ENCODE assay signal across 8 mouse cellular contexts in genomic region chr13:54610972-54611754, GRCm38 (mm10). TPM values are rescaled to one million over a fixed set of nuclear protein-coding genes. Genes with fewer than 3 reads are reported as not detected.
DNase-seq lines count a peak whose midpoint lies in the region; ATAC-seq and TF ChIP-seq lines count a peak whose summit lies in the region.

Cltb (minus strand) TSS chr13:54611344.

- no peaks in the 10 kb centered on the region for H3K9me3 ChIP-seq in embryonic facial prominence, embryonic 12.5 days
- H3K9me3 ChIP-seq in limb, embryonic 13.5 days: no peaks in the 10 kb centered on the region
- no peaks in the 10 kb centered on the region for H3K9me3 ChIP-seq in midbrain, embryonic 15.5 days

- peak within 1 kb of the TSS; percentile 59 for H3K4me3 ChIP-seq in embryonic facial prominence, embryonic 12.5 days
- peak within 1 kb of the TSS; percentile 73 for H3K4me3 ChIP-seq in kidney, adult 2 months (ENCODE audit: insufficient read depth, low read depth, low read length)
- H3K4me3 ChIP-seq in limb, embryonic 13.5 days: peak within 1 kb of the TSS; percentile 67
- peak within 1 kb of the TSS; percentile 57 for H3K4me3 ChIP-seq in midbrain, embryonic 15.5 days
- H3K4me3 ChIP-seq in spleen, adult 2 months (ENCODE audit: extremely low read depth, insufficient read depth, insufficient read length): peak within 1 kb of the TSS; percentile 77

- no peak for TF ChIP-seq CTCF in kidney, adult 2 months (conservative IDR thresholded peaks at IDR 0.05; ENCODE audit: insufficient read depth, insufficient read length, low read depth, low read length)
- no peak for TF ChIP-seq CTCF in spleen, adult 2 months (IDR thresholded peaks at IDR 0.05; ENCODE audit: extremely low read depth, insufficient read depth, insufficient read length, insufficient replicate concordance)

- peak; percentile 90 for DNase-seq in layer of hippocampus, adult 11-12 months (ENCODE audit: low spot score)
- no peak for DNase-seq in layer of hippocampus, adult 9-10 months (ENCODE audit: low spot score)
- peak; percentile 93 to 96 for DNase-seq in heart, adult 18-20 months
- DNase-seq in kidney, adult 2 months: peak; percentile 91
- peak in 1 of 2 experiments; percentile 77 for DNase-seq in spleen, adult 2 months (ENCODE audit: low read depth in 1 of 2, low spot score in 2 of 2)

- H3K27ac ChIP-seq in embryonic facial prominence, embryonic 12.5 days: no peak within 1 kb of the TSS; the same call in 1 of the 2 replicates
- peak within 1 kb of the TSS; percentile 63 for H3K27ac ChIP-seq in kidney, adult 2 months (ENCODE audit: insufficient read depth, low read depth, low read length)
- no peak within 1 kb of the TSS; the same call in 1 of the 2 replicates for H3K27ac ChIP-seq in limb, embryonic 13.5 days
- H3K27ac ChIP-seq in midbrain, embryonic 15.5 days: peak within 1 kb of the TSS; percentile 77
- H3K27ac ChIP-seq in spleen, adult 2 months (ENCODE audit: insufficient read depth, low read length): peak within 1 kb of the TSS; percentile 17

- 0 out of 2 replicates have a peak, but pooled peaks cover 12% of the 10 kb centered on the region for H3K4me1 ChIP-seq in embryonic facial prominence, embryonic 12.5 days
- peaks cover 5% of the 10 kb centered on the region; the same call in 1 of the 2 replicates for H3K4me1 ChIP-seq in kidney, adult 2 months (ENCODE audit: control insufficient read depth, insufficient read depth, low read length)
- H3K4me1 ChIP-seq in limb, embryonic 13.5 days: peaks cover 17% of the 10 kb centered on the region
- H3K4me1 ChIP-seq in midbrain, embryonic 15.5 days: peaks cover 30% of the 10 kb centered on the region
- H3K4me1 ChIP-seq in spleen, adult 2 months (ENCODE audit: control insufficient read depth, insufficient read depth, insufficient read length): 0 out of 2 replicates have a peak, but pooled peaks cover 2% of the 10 kb centered on the region

- peak within 1 kb of the TSS; percentile 73 for H3K9ac ChIP-seq in embryonic facial prominence, embryonic 12.5 days
- H3K9ac ChIP-seq in limb, embryonic 13.5 days: peak within 1 kb of the TSS; percentile 81
- H3K9ac ChIP-seq in midbrain, embryonic 15.5 days: peak within 1 kb of the TSS; percentile 69

- WGBS in embryonic facial prominence, embryonic 12.5 days: 2% methylated on average over 66 of the region's 66 CpGs
- under 1% methylated on average over 66 of the region's 66 CpGs for WGBS in kidney, adult 2 months
- 1% methylated on average over 55 of the region's 66 CpGs for WGBS in limb, embryonic 13.5 days
- WGBS in midbrain, embryonic 15.5 days: under 1% methylated on average over 66 of the region's 66 CpGs
- WGBS in spleen, adult 2 months: 1% methylated on average over 65 of the region's 66 CpGs

- peaks cover 15% of the 10 kb centered on the region; the same call in 1 of the 2 replicates for H3K27me3 ChIP-seq in embryonic facial prominence, embryonic 12.5 days
- no peaks in the 10 kb centered on the region for H3K27me3 ChIP-seq in kidney, adult 2 months (replicated peaks; ENCODE audit: control insufficient read depth, insufficient read depth, low read length)
- peaks cover 10% of the 10 kb centered on the region; the same call in 1 of the 2 replicates for H3K27me3 ChIP-seq in limb, embryonic 13.5 days
- H3K27me3 ChIP-seq in midbrain, embryonic 15.5 days (replicated peaks): no peaks in the 10 kb centered on the region
- no peaks in the 10 kb centered on the region for H3K27me3 ChIP-seq in spleen, adult 2 months (ENCODE audit: control insufficient read depth, insufficient read depth, low read length)

- H3K36me3 ChIP-seq in embryonic facial prominence, embryonic 12.5 days: no peaks in the 10 kb centered on the region
- H3K36me3 ChIP-seq in kidney, adult 2 months (ENCODE audit: control insufficient read depth, insufficient read depth, low read length): no peaks in the 10 kb centered on the region
- no peaks in the 10 kb centered on the region for H3K36me3 ChIP-seq in limb, embryonic 13.5 days
- 0 out of 2 replicates have a peak, but pooled peaks cover 2% of the 10 kb centered on the region for H3K36me3 ChIP-seq in midbrain, embryonic 15.5 days (replicated peaks)
- no peaks in the 10 kb centered on the region; the same call in 1 of the 2 replicates for H3K36me3 ChIP-seq in spleen, adult 2 months (ENCODE audit: control insufficient read depth, insufficient read depth, low read length)

- peak within 1 kb of the TSS; percentile 97 for H3K4me2 ChIP-seq in embryonic facial prominence, embryonic 12.5 days (replicated peaks)
- H3K4me2 ChIP-seq in limb, embryonic 13.5 days (replicated peaks): peak within 1 kb of the TSS; percentile 94
- H3K4me2 ChIP-seq in midbrain, embryonic 15.5 days: peak within 1 kb of the TSS; percentile 67

- no peak for TF ChIP-seq POLR2A in kidney, adult 2 months (IDR thresholded peaks at IDR 0.05; ENCODE audit: low read depth, low read length)
- no peak for TF ChIP-seq POLR2A in spleen, adult 2 months (IDR thresholded peaks at IDR 0.05; ENCODE audit: low read depth, low read length)

- ATAC-seq in embryonic facial prominence, embryonic 12.5 days (ENCODE audit: insufficient number of reproducible peaks, insufficient read depth, low FRiP score, low TSS enrichment): no peak
- peak; percentile 71; the same call in 1 of the 2 replicates for ATAC-seq in limb, embryonic 13.5 days (ENCODE audit: low FRiP score, low read depth)
- ATAC-seq in midbrain, embryonic 15.5 days (replicated peaks): peak; percentile 87

RNA-seq across cellular contexts. Expression of gene Cltb, which starts in this region (rescaled TPM):
- polyA plus RNA-seq in embryonic facial prominence, embryonic 12.5 days (2016; fragmentation: Nextera tagmentation; extraction: Ambion mirVana): 27.5 and 28.0 TPM in 2 replicates
- 10 to 100 TPM; 87.8 to 97.2 TPM for total RNA-seq in heart, adult 18-20 months (2021)
- 102 and 119 TPM in 2 replicates for polyA plus RNA-seq in kidney, adult 2 months (2012; rRNA removed)
- 30.3 and 31.2 TPM in 2 replicates for polyA plus RNA-seq in limb, embryonic 13.5 days (2015; fragmentation: Nextera tagmentation; extraction: Ambion mirVana)
- polyA plus RNA-seq in midbrain, embryonic 15.5 days (2015; fragmentation: Nextera tagmentation; extraction: Ambion mirVana): 200 and 201 TPM in 2 replicates
- polyA plus RNA-seq in spleen, adult 2 months (2012; rRNA removed): 16.9 and 19.8 TPM in 2 replicates

Comparison
In these comparisons a context has a peak if more than half of its experiments do, and no peak if none do; other contexts are left out.
1. H3K27ac ChIP-seq: peak in kidney, adult 2 months (single experiment), midbrain, embryonic 15.5 days (single experiment) and spleen, adult 2 months (single experiment); none in embryonic facial prominence, embryonic 12.5 days (single experiment) and limb, embryonic 13.5 days (single experiment).
2. Peak in every context shown above with its lines, with median percentiles within 50 percentile points of each other: H3K4me2 ChIP-seq, H3K4me3 ChIP-seq and H3K9ac ChIP-seq.